Mouse (Mus musculus) left cerebral cortex, postnatal 14 days (tissue): Measurements from ENCODE around the gene Ccnk. TPM values are rescaled to one million over a fixed set of nuclear protein-coding genes. Genes with fewer than 3 reads are reported as not detected.

Experiments
- DNase-seq, 2 experiments: peaks; one replicate each; pipeline ENCODE4 v3.0.0; 2021 to 2022; ENCODE audit warnings: low spot score in 2 of 2, mixed read lengths in 1 of 2
- intact Hi-C: fragments of 180-260 bp; cut with DNase I; formaldehyde crosslinking; loops from one replicate; pipeline ENCODE4 v1.15.1; 2025
- long read RNA-seq, 2 experiments: library from polyadenylated mRNA; stranded (forward); transcript quantifications; one replicate each; pipeline ENCODE4 v2.0.0; 2021
- total RNA-seq, 2 experiments: library from RNA; stranded (reverse); gene quantifications; 2 replicates each; pipeline ENCODE4 v1.2.3; 2021

Ccnk gene
- 10 to 100 TPM; 32.4 TPM for total RNA-seq
- long read RNA-seq, experiment 1, partial matches to known transcripts: 0 of 2 reads
- long read RNA-seq, experiment 1, other reads (novel, unspliced or antisense): 2 of 2 reads
- long read RNA-seq, experiment 2, partial matches to known transcripts: 0 of 2 reads
- long read RNA-seq, experiment 2, other reads (novel, unspliced or antisense): 2 of 2 reads

DNA sequence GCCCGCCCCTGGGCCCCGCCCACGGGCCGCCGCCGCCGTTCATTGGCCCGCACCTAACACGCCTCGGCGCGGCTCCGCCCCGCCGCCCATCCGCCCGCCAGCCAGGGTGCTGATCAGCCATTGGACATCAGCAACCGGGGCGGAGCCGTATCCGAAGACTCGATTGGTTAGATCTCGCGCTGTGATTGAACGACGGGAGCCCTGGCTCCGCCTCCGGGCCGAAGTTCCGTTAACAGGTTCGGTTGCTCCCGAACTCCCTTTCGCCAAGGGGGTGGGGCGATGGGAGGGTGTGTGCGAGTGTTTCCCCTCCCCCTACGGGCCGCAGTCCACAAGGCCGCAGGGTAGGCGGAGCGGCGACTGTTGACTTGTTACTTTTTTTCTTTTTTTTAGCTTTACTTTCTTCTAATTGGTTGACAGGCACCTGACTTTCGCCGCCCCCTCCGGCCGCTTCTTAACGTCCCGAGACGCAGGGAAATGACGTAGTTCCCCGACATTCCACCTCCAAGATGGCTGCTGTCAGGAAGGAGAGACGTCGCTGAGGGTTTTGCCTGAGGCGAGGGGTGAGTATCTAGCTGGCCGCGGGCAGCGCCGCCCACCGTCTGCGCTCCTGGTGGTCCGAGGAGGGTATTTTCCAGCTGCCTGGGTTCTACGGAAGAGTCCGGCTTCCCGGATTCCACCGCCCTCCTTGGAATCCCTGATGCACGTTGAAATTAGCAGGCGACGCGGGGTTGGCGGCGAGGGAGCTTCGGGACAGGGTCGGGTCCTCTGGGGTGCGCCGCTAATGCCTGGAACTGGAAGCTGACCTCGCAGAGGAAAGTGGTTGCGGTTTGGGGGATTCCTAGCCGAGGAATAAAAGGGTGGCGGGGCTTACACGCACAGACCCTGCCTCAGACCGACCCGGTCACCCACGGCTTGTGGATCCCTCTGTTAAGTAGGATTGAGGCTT is at the start of gene Ccnk:
Gene Ccnk (plus strand): TSS at position 259 of the 946 bp plus-strand sequence.
- DNase-seq: peak; percentile 99 to 100
- intact Hi-C loops: no loop called here

DNA sequence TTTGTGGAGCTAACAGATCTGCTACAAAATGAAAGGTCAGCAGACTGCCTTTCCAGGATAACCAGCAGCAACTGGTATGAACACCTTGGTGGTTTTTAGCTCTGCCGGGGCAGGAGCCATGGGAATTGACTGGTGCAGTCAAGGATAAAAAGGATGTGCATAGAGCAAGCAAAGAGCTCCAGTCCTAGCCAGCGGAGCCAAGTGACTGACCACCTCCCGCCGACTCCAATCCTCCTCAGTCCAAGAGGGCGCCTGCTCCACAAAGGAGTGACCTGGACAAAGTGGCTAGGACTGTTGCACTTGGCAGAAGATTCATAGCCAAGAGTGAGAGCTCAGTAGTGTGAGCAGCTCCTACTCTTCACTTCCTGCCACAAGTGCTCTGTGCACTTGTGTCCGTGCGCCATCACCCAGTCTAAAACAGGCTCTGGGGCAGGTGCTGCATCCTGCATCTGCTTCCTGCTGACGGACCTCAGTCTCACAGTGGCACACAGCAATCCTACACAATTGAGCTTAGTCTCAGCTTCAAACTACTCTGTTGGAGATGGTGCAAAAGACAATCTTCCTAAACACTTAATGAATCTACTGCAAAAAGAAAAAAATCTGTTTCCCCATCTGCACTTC is 46.8 kb upstream of the Ccnk start:
- no peak for DNase-seq
- intact Hi-C loops: no loop called here

DNA sequence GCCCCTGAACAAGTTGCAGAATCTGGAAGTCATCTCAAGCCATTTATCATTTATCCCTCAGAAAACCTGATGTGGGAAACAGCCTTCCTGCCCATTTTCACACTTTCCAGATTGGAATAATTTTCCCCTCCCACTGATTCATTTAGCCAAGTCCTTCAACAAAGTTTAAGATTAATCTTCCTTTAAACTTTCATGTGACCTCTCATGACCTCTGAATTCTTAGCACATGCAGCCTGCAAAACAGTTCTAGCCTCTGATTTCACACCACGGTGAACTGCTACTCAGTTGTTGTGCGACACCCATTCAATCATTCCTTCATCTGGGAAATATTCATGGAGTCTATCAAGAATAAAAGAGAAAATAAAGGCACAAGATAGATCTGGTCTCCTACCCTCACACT is 46.2 kb upstream of the Ccnk start:
- intact Hi-C loops: no loop called here
- no peak for DNase-seq

DNA sequence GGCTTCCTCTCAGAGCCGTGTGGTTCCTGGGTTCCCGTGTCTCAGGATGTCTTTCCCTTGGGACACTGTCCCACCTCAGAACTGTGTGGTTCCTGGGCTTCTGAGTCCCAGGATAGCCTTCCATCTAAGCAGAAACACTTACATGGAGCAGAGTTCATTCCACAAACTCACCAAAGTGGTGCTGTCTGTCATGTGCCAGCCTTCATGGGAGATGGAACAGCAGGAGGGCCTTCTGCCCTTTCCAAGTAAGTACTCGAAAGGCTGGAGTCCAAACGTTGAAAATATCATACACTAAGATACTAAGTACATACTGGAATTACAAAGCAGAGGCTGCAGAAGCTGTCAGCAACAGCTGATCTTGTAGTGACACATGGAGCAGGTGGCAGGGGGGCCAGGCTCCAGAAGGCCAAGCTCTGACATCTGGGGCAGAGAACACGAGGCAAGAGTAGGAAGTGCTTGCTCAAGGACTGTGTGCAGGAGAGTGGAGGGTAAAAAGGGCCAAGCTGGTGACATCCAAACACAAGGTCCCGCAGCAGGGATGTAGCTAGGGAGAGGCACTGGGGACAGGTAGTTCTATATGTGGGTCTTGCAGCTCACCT is 43.7 kb upstream of the Ccnk start:
- intact Hi-C loops: no loop called here
- no peak for DNase-seq

DNA sequence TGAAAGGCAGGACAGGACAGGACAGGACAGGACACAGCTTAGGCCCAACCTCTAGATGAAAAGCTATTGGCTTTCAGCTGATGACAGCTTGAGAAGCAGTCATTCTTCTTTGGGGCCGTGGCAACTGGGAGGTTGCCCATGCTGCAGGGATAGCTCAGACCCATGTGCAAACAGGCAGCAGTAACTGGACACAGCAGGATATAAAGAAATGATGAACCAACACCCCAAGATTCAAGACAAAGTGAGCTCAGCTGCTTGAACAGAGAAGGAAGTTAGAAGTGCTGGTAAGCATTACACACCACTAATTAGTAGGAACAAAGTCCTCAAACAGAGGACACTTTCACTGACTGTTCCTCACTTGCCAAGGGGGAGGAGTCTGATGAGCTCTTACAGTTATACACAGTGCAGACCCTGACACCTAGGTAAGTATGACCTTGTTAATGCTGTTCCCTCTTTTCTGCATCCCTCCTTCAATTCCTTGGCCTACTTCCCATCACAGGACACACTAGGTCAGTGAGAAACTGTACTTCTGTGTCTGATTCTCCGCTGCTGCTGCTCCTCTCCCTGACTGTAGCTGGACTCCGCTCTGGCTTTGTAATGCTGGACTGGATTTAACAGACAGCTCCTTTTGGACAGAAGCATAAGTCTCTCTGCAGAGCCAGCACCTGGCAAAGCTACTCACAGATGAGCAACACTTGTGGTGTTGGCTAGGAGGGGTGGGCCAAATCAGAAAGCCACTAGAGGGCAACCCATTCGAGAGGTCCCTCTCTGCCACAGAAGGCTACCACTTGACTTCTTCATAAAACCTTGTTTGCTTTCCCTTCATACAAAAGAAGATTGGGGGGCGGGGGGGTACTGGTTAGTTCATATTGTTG is 35.5 kb upstream of the Ccnk start:
- intact Hi-C loops: no loop called here
- no peak for DNase-seq

DNA sequence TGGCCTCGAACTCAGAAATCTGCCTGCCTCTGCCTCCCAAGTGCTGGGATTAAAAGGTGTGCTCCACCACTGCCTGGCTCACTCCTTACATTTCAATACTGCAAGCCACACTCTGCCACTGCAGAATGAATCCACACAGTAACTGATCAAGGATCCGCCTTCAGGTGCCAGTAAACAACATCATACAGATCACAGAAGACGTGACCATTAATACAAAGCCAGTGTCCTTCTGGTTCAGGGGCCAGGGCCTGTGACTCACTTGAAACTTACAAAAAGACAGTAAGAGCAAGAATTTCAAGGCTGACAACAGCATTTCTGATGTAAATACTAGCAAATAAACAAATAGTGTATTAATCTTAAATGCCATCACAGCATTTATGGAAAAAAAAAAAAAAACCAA is 34.2 kb upstream of the Ccnk start:
- DNase-seq: no peak
- intact Hi-C loops: no loop called here

DNA sequence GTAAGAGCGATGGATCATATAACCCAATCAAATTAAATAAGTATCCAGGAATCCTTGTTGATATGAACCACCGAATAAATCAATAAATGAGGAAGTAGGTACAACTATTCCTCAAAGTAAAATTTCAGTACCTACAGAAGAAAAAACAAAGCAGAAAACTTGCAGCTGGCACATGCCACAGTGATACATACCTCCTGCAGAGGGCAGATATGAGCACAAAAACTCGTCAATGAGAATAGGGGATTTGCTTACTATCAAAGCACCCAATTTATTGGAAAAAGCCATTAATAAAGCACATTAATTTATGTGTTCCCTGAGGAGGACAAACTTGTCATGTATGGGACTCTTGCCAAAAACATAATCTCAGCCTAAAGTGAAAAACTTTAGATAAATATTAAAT is 29.6 kb upstream of the Ccnk start:
- no peak for DNase-seq
- intact Hi-C loops: no loop called here

DNA sequence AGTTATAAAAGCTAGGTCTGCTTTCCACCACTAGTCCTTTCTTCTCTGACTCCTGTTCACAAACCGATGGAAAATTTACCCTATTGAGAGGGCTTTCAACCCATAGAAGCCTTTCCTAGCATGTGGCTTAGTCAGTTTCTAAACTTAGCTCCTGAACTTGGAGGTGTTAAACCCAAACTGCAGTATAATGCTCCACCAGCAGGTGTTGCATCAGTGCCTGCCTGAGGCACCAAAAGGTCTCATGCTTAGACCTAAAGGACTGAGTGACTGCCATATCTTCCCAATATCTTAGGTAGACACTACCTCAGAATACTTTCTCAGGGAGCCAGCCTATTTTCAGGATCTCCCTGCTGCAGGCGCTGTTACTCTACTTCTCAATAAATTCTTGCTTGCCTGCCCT is 26.6 kb upstream of the Ccnk start:
- intact Hi-C loops: no loop called here
- no peak for DNase-seq

DNA sequence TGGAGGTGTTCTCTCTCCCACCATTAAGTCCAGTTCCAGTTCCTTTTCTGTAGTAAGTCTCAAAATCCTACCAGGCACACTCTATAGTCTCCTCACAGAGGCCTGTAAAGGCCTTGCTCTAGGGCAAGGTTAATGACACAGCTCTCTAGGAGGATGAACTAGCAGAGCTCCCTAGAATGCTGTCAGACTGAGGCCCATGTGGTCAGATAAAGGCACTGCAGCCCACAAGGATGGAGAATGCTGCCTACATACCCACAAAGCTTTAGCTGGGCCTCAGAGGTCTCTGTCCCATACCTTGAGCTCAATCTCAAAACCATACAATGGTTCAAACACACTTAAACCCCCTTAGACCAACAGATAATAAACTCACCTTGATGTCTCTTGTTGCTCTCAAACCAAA is 19.5 kb upstream of the Ccnk start:
- intact Hi-C loops: no loop called here

DNA sequence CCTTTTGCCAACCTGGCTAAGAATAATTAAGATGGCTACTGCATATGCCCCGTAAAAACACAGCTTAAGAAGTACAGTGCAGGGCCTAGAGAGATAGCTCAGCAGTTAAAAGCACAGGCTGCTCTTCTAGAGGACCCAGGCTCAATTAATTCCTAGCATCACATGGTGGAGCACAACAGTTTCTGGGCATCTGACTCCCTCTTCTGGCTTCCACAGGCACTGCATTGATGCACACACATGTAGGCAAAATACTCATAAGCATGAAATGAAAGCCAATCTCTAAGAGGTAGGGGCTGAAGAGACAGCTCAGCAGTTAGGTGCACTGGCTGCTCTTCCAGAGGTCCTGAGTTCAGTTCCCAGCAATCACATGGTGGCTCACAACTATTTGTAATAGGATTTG is 17.3 kb upstream of the Ccnk start:
- intact Hi-C loops: no loop called here
- DNase-seq: peak; percentile 29 to 52

More for the DNA sequence above, 19.5 kb upstream of the Ccnk start:
- DNase-seq: no peak

DNA sequence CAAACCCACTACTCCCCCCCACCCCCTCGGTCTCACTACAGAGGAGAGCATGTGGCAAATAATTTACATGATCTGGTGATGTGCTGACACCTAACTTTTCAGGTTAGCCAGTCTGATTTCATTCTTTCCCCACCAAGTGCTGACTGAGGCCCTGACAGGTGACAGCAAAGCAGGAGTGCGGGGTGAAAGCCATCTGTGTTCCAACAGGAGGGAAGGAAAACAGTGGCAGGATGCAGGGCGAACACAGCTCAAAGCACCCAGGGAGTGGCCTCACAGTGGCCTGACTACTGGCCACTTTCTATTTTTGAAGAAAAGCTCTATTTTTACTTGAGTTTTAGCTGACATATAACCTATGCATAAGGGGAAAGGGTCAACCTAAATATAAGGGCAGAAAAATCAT is 15.7 kb upstream of the Ccnk start:
- no peak for DNase-seq
- intact Hi-C loops: no loop called here

DNA sequence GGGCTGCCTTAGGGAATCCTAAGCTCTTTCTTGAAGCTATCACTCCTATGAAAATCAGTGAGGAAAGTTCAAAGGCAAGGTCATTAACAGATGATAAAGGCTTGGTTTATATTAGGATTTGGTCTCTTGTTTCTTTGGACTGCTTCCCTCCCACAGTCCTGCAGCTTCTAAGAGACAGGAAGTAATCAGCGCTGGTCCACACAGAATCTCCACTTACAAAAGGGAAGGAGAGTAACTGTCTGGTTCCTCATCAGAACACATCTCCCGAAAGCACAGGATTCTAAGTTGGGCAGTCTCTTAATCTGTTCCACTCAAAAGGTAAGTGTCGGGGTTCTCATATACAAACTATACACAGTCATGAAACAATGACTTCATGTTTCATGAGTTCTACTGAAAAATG is 10.5 kb upstream of the Ccnk start:
- intact Hi-C loops: no loop called here
- no peak for DNase-seq

DNA sequence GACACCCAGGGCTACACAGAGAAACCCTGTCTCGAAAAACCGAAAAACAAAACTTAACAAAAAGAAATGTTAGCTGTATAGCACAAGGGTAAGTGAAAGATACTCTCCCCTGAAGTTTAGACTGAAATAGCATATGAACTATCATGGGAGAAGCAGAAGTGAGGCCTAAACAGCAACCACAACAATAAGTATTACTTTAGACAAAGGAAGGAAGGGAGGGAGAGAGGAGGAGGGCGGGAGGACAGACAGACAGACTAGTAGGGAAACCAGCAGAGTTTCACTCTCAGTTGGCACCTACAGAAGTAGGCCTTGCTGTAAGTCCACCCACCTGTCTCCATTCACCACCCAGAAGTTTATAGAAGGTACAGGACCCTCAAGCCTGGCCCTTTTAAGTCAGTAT is 8.9 kb upstream of the Ccnk start:
- intact Hi-C loops: no loop called here
- no peak for DNase-seq

DNA sequence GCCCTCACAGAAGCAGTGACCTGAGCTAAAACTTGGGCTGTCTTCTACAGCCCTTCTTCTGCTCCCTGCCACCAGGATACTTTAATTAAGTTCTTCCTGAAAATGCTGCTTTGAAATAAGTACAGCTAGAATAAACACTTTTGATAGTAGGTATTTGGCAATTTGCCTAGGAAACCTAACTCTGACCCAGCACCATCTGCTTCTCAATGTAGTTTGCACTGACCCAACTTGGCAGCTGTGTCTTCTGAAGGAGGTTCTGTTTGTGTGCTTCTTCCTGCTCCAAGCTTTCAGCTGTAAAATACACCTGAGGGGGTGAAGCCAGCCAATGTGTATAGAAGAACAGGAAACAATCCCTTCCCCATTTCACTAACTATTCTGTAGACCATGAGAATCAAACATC is 8.0 kb upstream of the Ccnk start:
- intact Hi-C loops: no loop called here

DNA sequence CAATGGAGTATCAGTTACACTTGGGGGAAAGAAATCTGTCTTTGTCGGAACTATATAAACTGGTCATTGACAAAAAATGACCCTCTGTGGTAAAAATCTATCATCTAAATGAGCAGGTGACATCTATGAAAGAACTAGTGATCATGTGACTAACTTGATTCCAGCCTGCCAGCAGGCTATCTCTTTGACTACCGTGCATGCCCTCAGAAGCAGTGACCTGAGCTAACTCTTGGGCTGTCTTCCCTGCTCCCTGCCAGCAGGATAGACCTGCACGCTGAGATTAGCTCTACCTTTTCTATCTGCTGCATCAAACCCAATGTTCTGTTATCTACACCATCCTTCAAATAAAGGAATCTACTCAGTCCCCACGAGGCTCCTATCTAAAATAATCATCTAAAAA is 6.7 kb upstream of the Ccnk start:
- intact Hi-C loops: no loop called here
- no peak for DNase-seq

More for the DNA sequence above, 8.0 kb upstream of the Ccnk start:
- DNase-seq: no peak

DNA sequence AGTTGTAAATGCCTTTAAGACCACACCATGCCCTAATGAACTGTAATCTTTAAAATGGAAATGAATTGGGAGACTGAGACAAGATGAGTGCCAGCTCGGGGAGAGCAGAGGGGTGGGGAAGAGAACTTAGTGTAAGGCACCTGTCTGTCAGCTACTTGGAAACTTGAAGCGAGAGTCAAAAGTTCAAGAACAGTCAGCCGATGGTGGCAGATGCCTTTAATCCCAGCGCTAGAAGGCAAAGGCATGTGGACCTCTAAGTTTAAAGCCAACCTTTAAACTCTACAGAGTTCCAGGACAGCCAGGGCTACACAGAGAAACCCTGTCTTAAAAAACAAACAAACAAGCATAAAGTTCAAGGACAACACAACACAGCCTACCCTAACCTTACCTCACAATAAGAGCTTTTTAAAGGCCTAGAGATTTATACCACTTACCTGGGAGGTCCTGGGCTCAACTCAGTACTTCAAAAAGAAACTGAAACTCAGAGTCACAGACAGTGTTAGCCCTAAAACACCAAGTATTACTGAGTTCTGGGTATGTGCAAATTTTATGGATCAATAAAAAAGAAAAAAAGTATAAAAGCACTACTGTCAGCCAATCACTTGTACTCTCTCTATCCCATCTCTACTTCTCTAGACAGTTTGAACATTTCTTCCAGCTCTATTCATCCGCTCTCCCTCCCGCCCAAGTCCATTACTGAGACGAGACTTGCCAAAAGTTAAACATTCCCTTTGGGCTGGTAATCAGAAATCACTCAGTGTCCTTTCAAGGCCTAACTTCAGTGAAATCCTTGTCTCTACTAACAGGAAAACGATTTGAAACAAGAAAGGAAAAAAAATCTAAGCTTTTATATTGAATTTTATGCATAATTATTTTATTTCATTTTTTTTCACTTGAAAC is 4.5 kb upstream of the Ccnk start:
- no peak for DNase-seq
- intact Hi-C loops: no loop called here

DNA sequence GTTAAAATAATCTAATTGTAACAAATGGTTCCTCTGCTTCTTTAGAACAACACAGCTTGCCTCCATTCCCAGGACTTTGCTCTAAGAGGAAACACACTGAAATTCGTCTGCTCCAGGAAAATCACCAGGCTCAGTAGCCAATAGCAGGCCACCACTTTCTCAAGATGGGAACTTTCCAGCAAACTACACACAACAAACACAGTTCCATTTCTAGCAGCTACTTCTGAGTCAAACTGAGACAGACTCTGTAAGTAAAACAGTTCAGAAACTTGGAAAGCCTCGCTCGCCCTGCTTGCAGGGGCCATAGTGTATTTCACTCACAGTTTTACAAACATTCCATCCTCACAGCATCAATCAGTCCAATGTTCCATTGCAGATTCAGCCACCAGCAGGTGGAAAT is 3.0 kb upstream of the Ccnk start:
- DNase-seq: no peak
- intact Hi-C loops: no loop called here
